Mouse (Mus musculus) duodenum, adult 2 months (tissue): ENCODE results near the gene Unc5c. TPM values are rescaled to one million over a fixed set of nuclear protein-coding genes. Genes with fewer than 3 reads are reported as not detected.

Experiments used
- polyA plus RNA-seq: library from polyadenylated mRNA; depleted of rRNA; stranded (reverse); fragments of >200 nt; gene quantifications from 2 replicates; pipeline ENCODE4 v1.2.3, GENCODE M21; 2012; ENCODE audit warnings: low replicate concordance; rRNA removed

The Unc5c gene
- 0.04 and 0.09 TPM in 2 replicates for polyA plus RNA-seq

DNA sequence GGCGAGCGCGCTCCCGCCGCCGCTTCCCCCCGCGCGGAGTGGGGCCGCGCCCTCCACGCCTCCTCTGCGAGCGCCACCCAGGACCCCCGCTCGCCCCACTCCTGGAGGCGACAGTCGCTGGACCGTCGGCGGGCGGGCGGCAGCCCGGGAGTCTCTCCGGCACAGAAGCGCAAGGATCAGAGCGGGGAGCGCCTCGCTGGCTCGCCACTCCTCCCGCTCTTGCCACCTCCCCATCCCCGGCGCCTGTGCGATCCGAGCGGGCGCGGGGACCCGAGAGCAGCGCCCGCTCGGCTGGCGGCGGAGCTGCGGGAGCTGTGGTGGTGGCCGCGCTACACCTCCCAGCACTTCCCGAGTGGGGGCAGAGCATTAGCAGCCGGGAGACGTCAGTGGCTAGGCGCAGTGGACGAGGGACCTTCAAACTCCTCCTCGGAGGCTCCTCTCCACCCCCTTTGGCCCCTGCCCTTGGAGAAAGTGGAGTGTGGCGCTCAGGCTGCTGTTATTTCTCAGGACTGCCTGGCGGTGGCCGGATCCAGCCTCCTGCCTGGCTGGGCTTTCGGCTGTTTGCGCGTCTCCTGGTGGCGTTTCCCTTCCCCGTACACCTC is at the start of gene Unc5c:
Unc5c (plus strand) TSS at position 113 of the 602 bp plus-strand sequence.

